Mouse (Mus musculus): ENCODE results near the gene AI837181. TPM values are rescaled to one million over a fixed set of nuclear protein-coding genes. Genes with fewer than 3 reads are reported as not detected.

Gene AI837181
- 10.2 and 16.8 TPM in 2 replicates for polyA plus RNA-seq (2015; fragmentation: Nextera tagmentation; extraction: Ambion mirVana)

DNA sequence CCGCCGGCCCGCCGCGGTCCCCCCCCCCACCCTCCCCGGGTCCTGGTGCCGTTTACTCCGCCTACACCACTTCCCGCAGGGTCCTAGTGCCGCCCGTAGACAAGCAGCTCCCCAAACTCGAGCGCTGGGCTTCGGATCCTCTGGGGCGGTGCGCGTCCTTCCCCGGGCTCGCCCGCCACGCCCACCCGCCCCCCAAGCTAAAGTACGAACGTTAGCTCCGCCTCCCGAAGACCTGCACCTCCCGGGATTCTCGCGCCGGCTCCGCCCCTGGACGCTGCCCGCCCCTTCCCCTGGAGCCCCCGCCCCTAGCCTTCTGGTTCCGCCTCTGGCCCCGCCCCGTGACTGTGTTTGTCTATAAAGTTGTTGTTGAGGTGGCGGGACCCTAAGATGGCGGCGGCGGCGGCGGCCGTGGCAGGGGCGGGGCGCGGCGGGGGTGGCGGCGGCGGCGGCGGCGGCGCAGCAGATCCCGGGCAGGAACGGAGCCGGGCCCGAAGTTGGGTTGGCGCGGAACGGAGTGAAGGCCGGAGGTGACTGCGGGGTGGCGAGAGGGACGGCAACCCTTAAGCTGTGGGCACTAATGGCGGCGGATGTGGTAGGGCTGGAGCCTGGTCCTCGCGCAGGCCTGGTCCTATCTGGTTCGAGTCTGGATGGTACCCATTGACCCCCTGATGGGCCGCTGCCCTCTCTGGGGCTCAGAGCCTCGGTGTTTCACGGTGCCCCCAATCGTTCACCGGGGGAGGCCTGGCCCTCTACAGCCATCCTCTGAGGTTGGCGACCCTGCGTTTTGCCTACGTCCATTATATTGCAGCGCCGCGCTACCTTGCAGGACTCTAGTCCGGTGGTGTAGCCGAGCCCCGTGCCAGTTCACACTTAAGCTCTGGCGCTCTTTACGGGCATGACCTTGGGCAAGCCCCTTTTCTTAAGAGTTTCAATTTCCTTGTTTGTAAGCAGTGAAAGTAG lies at the start of gene AI837181, which contains the start of gene Drap1:
Gene AI837181 (plus strand): TSS at position 363 of the 960 bp plus-strand sequence.
Gene Drap1 (minus strand): TSS at position 198 of the 960 bp plus-strand sequence.
- Histone ChIP-seq H3K4me2 (ENCODE audit: low read depth, low read length) (peak within 1 kb of the TSS; percentile 87), H3K9me3 (ENCODE audit: control insufficient read depth, low read length) (no peaks in the 10 kb centered on the region), H3K27ac (ENCODE audit: low read length) (peak within 1 kb of the TSS; percentile 89), H3K4me1 (ENCODE audit: control insufficient read depth, insufficient read depth, low read length) (peaks cover 21% of the 10 kb centered on the region), H3K4me3 (ENCODE audit: low read length) (peak within 1 kb of the TSS; percentile 81), H3K27me3 (replicated peaks; ENCODE audit: control insufficient read depth, insufficient read depth, low read length) (no peaks in the 10 kb centered on the region), H3K9ac (ENCODE audit: low read depth, low read length) (peak within 1 kb of the TSS; percentile 93), H3K36me3 (ENCODE audit: control insufficient read depth, insufficient read depth, low read length) (peaks cover 9% of the 10 kb centered on the region; the same call in 1 of the 2 replicates)
- under 1% methylated on average over 78 of the region's 87 CpGs for WGBS
- ATAC-seq, result peak; percentile 92

DNA sequence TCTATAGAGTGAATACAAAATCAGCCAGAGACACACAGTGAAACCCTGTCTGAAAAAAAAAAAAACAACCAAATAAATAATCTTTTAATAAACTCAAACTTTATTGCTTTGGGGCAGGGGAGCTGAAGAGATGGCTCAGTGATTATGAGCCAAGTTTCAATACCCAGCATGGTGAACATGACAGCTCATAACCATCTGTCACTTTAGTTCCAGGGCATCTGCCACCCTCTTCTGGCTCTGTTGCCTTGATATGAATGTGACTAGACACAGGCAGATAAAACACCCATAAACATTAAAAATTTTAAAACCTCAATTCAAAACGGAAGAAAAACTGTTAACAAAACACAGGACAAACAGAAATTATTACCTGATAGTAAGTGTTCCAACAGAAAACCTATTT lies 47.5 kb upstream of the AI837181 start:
- WGBS, result 85% methylated on average over 1 of the region's 1 CpGs
- no peak for ATAC-seq
- Histone ChIP-seq H3K9me3 (ENCODE audit: control insufficient read depth, low read length) (no peaks in the 10 kb centered on the region), H3K9ac (ENCODE audit: low read depth, low read length) (no peak overlapping the region), H3K36me3 (ENCODE audit: control insufficient read depth, insufficient read depth, low read length) (peaks cover 24% of the 10 kb centered on the region), H3K4me3 (ENCODE audit: low read length) (no peak overlapping the region), H3K27me3 (replicated peaks; ENCODE audit: control insufficient read depth, insufficient read depth, low read length) (no peaks in the 10 kb centered on the region), H3K4me1 (ENCODE audit: control insufficient read depth, insufficient read depth, low read length) (no peaks in the 10 kb centered on the region), H3K4me2 (ENCODE audit: low read depth, low read length) (no peak overlapping the region), H3K27ac (ENCODE audit: low read length) (no peak overlapping the region)

DNA sequence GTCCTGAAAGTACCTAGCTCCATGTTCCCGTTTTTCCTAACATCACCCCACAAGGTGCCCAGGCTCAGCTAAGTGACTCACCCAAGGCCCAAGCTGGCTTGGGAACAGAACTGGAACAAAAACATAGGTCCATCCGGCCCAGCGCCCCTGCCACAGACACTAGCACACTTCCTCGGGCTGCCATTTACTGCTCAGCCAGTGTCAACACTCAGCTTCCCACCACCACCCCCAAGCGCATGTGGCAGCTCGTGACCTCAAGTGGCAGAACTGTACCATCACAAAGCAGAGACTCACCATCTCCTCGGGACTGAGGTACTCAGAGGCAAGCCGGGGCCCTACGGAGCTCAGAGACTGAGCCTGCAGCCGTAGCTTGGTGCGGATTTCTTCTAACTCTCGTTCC lies 41.6 kb upstream of the AI837181 start:
- ATAC-seq, result no peak
- H3K4me3 ChIP-seq (ENCODE audit: low read length), result no peak overlapping the region
- no peak overlapping the region for H3K4me2 ChIP-seq (ENCODE audit: low read depth, low read length)
- peaks cover 15% of the 10 kb centered on the region for H3K4me1 ChIP-seq (ENCODE audit: control insufficient read depth, insufficient read depth, low read length)
- H3K9ac ChIP-seq (ENCODE audit: low read depth, low read length), result no peak overlapping the region
- no peak overlapping the region for H3K27ac ChIP-seq (ENCODE audit: low read length)
- peaks cover 40% of the 10 kb centered on the region for H3K36me3 ChIP-seq (ENCODE audit: control insufficient read depth, insufficient read depth, low read length)
- 93% methylated on average over 12 of the region's 12 CpGs for WGBS
- no peaks in the 10 kb centered on the region for H3K27me3 ChIP-seq (replicated peaks; ENCODE audit: control insufficient read depth, insufficient read depth, low read length)
- H3K9me3 ChIP-seq (ENCODE audit: control insufficient read depth, low read length), result no peaks in the 10 kb centered on the region

DNA sequence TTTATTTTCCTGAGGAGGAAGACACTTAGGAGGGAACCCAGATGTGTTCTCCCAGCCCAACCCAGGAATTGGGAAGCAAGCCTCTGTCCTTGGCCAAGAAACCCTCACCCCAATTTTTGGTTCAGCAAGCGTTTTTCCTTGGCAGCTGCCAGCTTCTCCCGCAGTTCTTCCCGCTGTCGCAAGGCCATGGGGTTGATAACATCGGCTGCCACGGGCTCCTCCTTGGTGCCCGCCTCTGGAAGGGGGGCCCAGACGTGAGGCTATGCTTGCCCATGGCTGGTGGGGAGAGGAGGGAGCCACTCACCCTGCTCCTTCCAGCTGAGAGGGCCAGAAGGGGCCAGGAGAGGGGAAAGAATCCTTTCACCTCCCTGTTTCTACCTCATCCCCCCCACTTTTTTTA lies 40.2 kb upstream of the AI837181 start:
- WGBS, result 93% methylated on average over 8 of the region's 8 CpGs
- no peaks in the 10 kb centered on the region for H3K9me3 ChIP-seq (ENCODE audit: control insufficient read depth, low read length)

DNA sequence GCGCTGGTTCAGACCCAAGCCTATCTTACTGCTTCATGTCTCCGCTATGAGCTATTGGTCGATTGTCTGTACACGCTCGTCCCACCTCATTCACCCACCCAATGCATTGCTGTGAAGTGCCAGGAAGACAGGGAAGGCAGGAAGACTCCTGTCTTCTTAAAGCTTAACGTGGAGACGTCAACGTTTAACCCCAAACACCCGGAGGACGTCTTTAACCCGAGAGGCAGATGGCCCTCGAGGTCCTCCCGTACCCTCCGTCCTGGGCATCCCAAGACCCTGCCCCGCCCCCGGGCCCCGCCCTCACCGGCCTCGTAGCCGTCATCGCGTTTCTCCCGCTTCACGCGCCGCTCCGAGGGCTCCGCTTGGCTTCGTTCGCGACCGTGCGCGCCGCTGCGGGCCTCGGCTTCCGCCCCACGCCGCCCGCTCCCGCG lies 36.9 kb upstream of the AI837181 start:
- Histone ChIP-seq H3K9me3 (ENCODE audit: control insufficient read depth, low read length) (no peaks in the 10 kb centered on the region), H3K27me3 (replicated peaks; ENCODE audit: control insufficient read depth, insufficient read depth, low read length) (no peaks in the 10 kb centered on the region), H3K4me1 (ENCODE audit: control insufficient read depth, insufficient read depth, low read length) (peaks cover 23% of the 10 kb centered on the region), H3K9ac (ENCODE audit: low read depth, low read length) (peak overlapping the region; percentile 93), H3K36me3 (ENCODE audit: control insufficient read depth, insufficient read depth, low read length) (peaks cover 14% of the 10 kb centered on the region), H3K27ac (ENCODE audit: low read length) (peak overlapping the region; percentile 86), H3K4me3 (ENCODE audit: low read length) (peak overlapping the region; percentile 98), H3K4me2 (ENCODE audit: low read depth, low read length) (peak overlapping the region; percentile 91)
- ATAC-seq, result peak; percentile 43
- WGBS, result under 1% methylated on average over 38 of the region's 43 CpGs

More for the DNA sequence above, 40.2 kb upstream of the AI837181 start:
- Histone ChIP-seq H3K27ac (ENCODE audit: low read length) (no peak overlapping the region), H3K4me3 (ENCODE audit: low read length) (no peak overlapping the region), H3K4me1 (ENCODE audit: control insufficient read depth, insufficient read depth, low read length) (peaks cover 15% of the 10 kb centered on the region), H3K9ac (ENCODE audit: low read depth, low read length) (no peak overlapping the region), H3K36me3 (ENCODE audit: control insufficient read depth, insufficient read depth, low read length) (peaks cover 34% of the 10 kb centered on the region), H3K4me2 (ENCODE audit: low read depth, low read length) (no peak overlapping the region), H3K27me3 (replicated peaks; ENCODE audit: control insufficient read depth, insufficient read depth, low read length) (no peaks in the 10 kb centered on the region)
- no peak for ATAC-seq

DNA sequence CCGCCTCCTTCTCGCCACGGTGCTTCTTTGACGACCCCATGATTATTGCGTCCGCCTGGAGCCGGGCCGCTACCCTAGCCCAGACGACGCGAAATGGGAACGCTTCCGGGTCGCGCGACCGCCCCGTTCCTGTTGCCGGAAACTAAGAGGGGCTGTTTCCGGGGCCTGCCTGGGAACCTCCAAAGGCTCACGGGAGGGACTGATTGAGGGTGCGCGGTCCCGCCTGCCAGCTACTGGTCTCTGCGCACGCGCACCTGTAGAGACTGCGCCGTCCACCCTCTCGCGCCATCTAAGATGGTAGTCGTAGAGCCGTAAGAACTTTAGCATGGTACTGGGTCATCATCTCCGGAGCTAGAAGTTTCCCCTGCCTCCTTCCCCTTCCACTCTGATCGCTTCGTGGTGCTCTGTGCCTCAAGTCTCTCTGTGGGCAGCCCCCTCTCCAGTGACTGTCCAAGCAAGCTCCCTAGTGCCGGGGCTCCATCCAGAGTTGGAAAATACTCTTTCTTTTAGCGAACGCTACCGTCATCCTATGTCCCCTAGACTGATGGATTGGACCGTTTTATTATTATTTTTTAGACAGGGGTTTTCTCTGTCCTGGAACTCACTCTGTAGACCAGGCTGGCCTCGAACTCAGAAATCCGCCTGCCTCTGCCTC lies 36.2 kb upstream of the AI837181 start, which contains the start of gene Sart1:
Gene Sart1 (minus strand): TSS at position 116 of the 655 bp plus-strand sequence.
- H3K27me3 ChIP-seq (replicated peaks; ENCODE audit: control insufficient read depth, insufficient read depth, low read length), result no peaks in the 10 kb centered on the region
- H3K36me3 ChIP-seq (ENCODE audit: control insufficient read depth, insufficient read depth, low read length), result peaks cover 9% of the 10 kb centered on the region
- peaks cover 23% of the 10 kb centered on the region for H3K4me1 ChIP-seq (ENCODE audit: control insufficient read depth, insufficient read depth, low read length)
- H3K27ac ChIP-seq (ENCODE audit: low read length), result peak within 1 kb of the TSS; percentile 86
- H3K4me3 ChIP-seq (ENCODE audit: low read length), result peak within 1 kb of the TSS; percentile 98
- WGBS, result 2% methylated on average over 43 of the region's 43 CpGs
- no peaks in the 10 kb centered on the region for H3K9me3 ChIP-seq (ENCODE audit: control insufficient read depth, low read length)
- peak within 1 kb of the TSS; percentile 93 for H3K9ac ChIP-seq (ENCODE audit: low read depth, low read length)
- peak within 1 kb of the TSS; percentile 91 for H3K4me2 ChIP-seq (ENCODE audit: low read depth, low read length)
- peak; percentile 90 for ATAC-seq

DNA sequence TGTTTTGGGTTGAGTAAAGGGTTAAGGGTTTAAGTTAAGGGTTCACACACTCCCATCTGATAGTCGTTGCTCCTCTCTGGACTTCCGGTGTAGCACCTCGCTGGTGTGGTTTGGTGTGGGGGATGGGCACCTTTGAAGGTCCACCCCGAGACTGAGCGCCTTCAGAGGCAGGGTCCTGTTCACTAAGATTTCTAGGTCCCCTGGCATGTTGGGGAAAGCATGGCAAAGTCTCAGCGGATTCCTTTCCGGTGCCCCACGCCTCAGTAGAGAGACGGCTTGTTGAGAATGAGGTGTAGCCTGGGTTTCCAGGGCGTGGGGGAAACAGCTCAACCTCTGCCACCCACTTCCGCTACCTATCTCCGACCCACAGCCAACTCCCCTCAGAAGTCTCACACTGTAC lies 35.3 kb upstream of the AI837181 start:
- peak; percentile 34; the same call in 1 of the 2 replicates for ATAC-seq

DNA sequence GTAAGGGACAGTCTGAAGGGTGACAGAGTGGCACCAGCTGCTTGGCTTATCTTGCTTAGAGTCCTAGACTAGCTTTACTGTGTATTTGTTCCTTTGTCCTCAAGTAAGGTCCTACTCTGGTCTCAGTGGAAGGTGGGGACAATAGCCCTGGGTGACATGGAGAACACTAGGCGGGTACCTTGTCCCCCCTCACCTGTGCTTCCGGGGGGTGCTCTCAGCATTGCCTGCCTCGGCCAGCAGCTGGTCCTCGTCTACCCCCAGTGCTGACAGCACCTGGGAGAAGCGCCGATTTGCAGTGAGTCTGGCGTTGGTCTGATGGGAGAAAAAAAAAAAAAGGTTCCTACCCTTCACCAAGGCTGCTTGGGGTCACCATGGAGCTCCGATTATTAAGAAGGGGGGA lies 34.5 kb upstream of the AI837181 start:
- Histone ChIP-seq H3K9ac (ENCODE audit: low read depth, low read length) (peak overlapping the region; percentile 77; the same call in 1 of the 2 replicates), H3K4me3 (ENCODE audit: low read length) (peak overlapping the region; percentile 98), H3K27me3 (replicated peaks; ENCODE audit: control insufficient read depth, insufficient read depth, low read length) (no peaks in the 10 kb centered on the region), H3K4me1 (ENCODE audit: control insufficient read depth, insufficient read depth, low read length) (peaks cover 23% of the 10 kb centered on the region), H3K4me2 (ENCODE audit: low read depth, low read length) (peak overlapping the region; percentile 72; the same call in 1 of the 2 replicates), H3K36me3 (ENCODE audit: control insufficient read depth, insufficient read depth, low read length) (no peaks in the 10 kb centered on the region), H3K9me3 (ENCODE audit: control insufficient read depth, low read length) (no peaks in the 10 kb centered on the region), H3K27ac (ENCODE audit: low read length) (peak overlapping the region; percentile 85)
- no peak for ATAC-seq
- 65% methylated on average over 8 of the region's 8 CpGs for WGBS

More for the DNA sequence above, 35.3 kb upstream of the AI837181 start:
- Histone ChIP-seq H3K9ac (ENCODE audit: low read depth, low read length) (peak overlapping the region; percentile 77), H3K27me3 (replicated peaks; ENCODE audit: control insufficient read depth, insufficient read depth, low read length) (no peaks in the 10 kb centered on the region), H3K4me1 (ENCODE audit: control insufficient read depth, insufficient read depth, low read length) (peaks cover 23% of the 10 kb centered on the region), H3K9me3 (ENCODE audit: control insufficient read depth, low read length) (no peaks in the 10 kb centered on the region), H3K4me3 (ENCODE audit: low read length) (peak overlapping the region; percentile 98), H3K4me2 (ENCODE audit: low read depth, low read length) (peak overlapping the region; percentile 72), H3K27ac (ENCODE audit: low read length) (peak overlapping the region; percentile 85), H3K36me3 (ENCODE audit: control insufficient read depth, insufficient read depth, low read length) (0 out of 2 replicates have a peak, but pooled peaks cover under 1% of the 10 kb centered on the region)
- WGBS, result 13% methylated on average over 12 of the region's 12 CpGs

DNA sequence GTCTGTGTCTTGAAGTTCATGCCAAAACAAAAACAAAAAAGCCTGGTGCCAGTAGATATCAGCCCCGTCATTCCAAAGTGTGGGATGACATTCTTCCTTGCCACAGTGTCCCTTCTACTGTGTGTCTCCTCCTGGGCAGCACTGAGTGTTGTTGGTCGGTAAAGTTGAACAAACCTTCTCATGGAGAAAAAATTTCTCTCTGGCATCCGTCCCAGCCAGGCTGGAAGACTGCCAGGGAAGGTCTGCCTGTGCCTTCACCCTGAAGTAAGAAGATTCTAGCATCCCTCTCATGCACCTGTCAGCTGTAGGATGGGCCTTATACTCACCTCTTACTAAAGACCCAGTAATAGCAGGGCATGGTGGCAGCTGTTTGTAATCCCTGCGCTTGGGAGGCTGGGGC lies 32.1 kb upstream of the AI837181 start:
- Histone ChIP-seq H3K4me1 (ENCODE audit: control insufficient read depth, insufficient read depth, low read length) (peaks cover 8% of the 10 kb centered on the region), H3K9me3 (ENCODE audit: control insufficient read depth, low read length) (no peaks in the 10 kb centered on the region), H3K4me2 (ENCODE audit: low read depth, low read length) (no peak overlapping the region), H3K4me3 (ENCODE audit: low read length) (no peak overlapping the region), H3K9ac (ENCODE audit: low read depth, low read length) (0 out of 2 replicates have a peak overlapping the region, but pooled peaks have one; percentile 33), H3K27ac (ENCODE audit: low read length) (no peak overlapping the region), H3K27me3 (replicated peaks; ENCODE audit: control insufficient read depth, insufficient read depth, low read length) (no peaks in the 10 kb centered on the region), H3K36me3 (ENCODE audit: control insufficient read depth, insufficient read depth, low read length) (no peaks in the 10 kb centered on the region)
- no peak for ATAC-seq
- WGBS, result 53% methylated on average over 4 of the region's 4 CpGs
